Mouse (Mus musculus): ENCODE results near the gene Plcb3. TPM values are rescaled to one million over a fixed set of nuclear protein-coding genes. Genes with fewer than 3 reads are reported as not detected.

The Plcb3 gene
- polyA plus RNA-seq, 1 experiment from 2014 or later = 20.6 TPM

GRCm38 (mm10) chr19:7006892-7007593, 30.8 kb upstream of the Plcb3 start:
- Histone ChIP-seq H3K36me3 (ENCODE audit: control insufficient read depth, insufficient read depth, low read length) (peaks cover 8% of the 10 kb centered on the region; the same call in 1 of the 2 replicates), H3K4me3 (ENCODE audit: low read depth, low read length) (no peak overlapping the region), H3K9ac (ENCODE audit: low read depth, low read length) (no peak overlapping the region), H3K4me1 (replicated peaks; ENCODE audit: control insufficient read depth, insufficient read depth, low read length) (no peaks in the 10 kb centered on the region), H3K27me3 (replicated peaks; ENCODE audit: control insufficient read depth, insufficient read depth, low read length) (no peaks in the 10 kb centered on the region), H3K9me3 (ENCODE audit: control insufficient read depth, low read length) (no peaks in the 10 kb centered on the region), H3K4me2 (no peak overlapping the region), H3K27ac (ENCODE audit: low read depth, low read length) (no peak overlapping the region)
- DNase-seq (ENCODE audit: low spot score) (no peak), ATAC-seq (replicated peaks; ENCODE audit: low FRiP score) (no peak)
- 83% methylated on average over 8 of the region's 9 CpGs for WGBS

- 91% methylated on average over 19 of the region's 19 CpGs for WGBS
- no peak overlapping the region for H3K4me3 ChIP-seq (ENCODE audit: low read depth, low read length)
- H3K4me1 ChIP-seq (replicated peaks; ENCODE audit: control insufficient read depth, insufficient read depth, low read length) = peaks cover 20% of the 10 kb centered on the region
- no peak overlapping the region for H3K27ac ChIP-seq (ENCODE audit: low read depth, low read length)
- peaks cover 37% of the 10 kb centered on the region for H3K36me3 ChIP-seq (ENCODE audit: control insufficient read depth, insufficient read depth, low read length)
- H3K4me2 ChIP-seq = no peak overlapping the region
- H3K9ac ChIP-seq (ENCODE audit: low read depth, low read length) = no peak overlapping the region
- DNase-seq (ENCODE audit: low spot score) (no peak), ATAC-seq (replicated peaks; ENCODE audit: low FRiP score) (no peak)
- no peaks in the 10 kb centered on the region for H3K9me3 ChIP-seq (ENCODE audit: control insufficient read depth, low read length)
- H3K27me3 ChIP-seq (replicated peaks; ENCODE audit: control insufficient read depth, insufficient read depth, low read length) = no peaks in the 10 kb centered on the region
These were observed 23.2 kb upstream of the Plcb3 start for GRCm38 (mm10) chr19:6999360-7000063.

- Histone ChIP-seq H3K4me1 (replicated peaks; ENCODE audit: control insufficient read depth, insufficient read depth, low read length) (peaks cover 26% of the 10 kb centered on the region), H3K36me3 (ENCODE audit: control insufficient read depth, insufficient read depth, low read length) (peaks cover 36% of the 10 kb centered on the region), H3K4me3 (ENCODE audit: low read depth, low read length) (no peak overlapping the region), H3K4me2 (no peak overlapping the region), H3K27me3 (replicated peaks; ENCODE audit: control insufficient read depth, insufficient read depth, low read length) (no peaks in the 10 kb centered on the region), H3K9me3 (ENCODE audit: control insufficient read depth, low read length) (no peaks in the 10 kb centered on the region), H3K27ac (ENCODE audit: low read depth, low read length) (no peak overlapping the region), H3K9ac (ENCODE audit: low read depth, low read length) (no peak overlapping the region)
- WGBS = 86% methylated on average over 9 of the region's 9 CpGs
- DNase-seq (ENCODE audit: low spot score) = no peak
- no peak for ATAC-seq (replicated peaks; ENCODE audit: low FRiP score)
These were observed 21.5 kb upstream of the Plcb3 start for GRCm38 (mm10) chr19:6997721-6998290.

GRCm38 (mm10) chr19:6996006-6996405, 19.7 kb upstream of the Plcb3 start, which contains the start of the genes Nudt22 and Trpt1:
Gene Nudt22, minus strand, starts transcription at chr19:6996117.
Gene Trpt1, plus strand, starts transcription at chr19:6996131.
- H3K9me3 ChIP-seq (ENCODE audit: control insufficient read depth, low read length) = no peaks in the 10 kb centered on the region
- peaks cover 21% of the 10 kb centered on the region for H3K36me3 ChIP-seq (ENCODE audit: control insufficient read depth, insufficient read depth, low read length)
- WGBS = 1% methylated on average over 24 of the region's 24 CpGs
- peak within 1 kb of the TSS; percentile 46; the same call in 1 of the 2 replicates for H3K27ac ChIP-seq (ENCODE audit: low read depth, low read length)
- DNase-seq (ENCODE audit: low spot score) (peak; percentile 83), ATAC-seq (replicated peaks; ENCODE audit: low FRiP score) (peak; percentile 77)
- H3K4me3 ChIP-seq (ENCODE audit: low read depth, low read length) = peak within 1 kb of the TSS; percentile 64
- peak within 1 kb of the TSS; percentile 71 for H3K9ac ChIP-seq (ENCODE audit: low read depth, low read length)
- H3K4me2 ChIP-seq = peak within 1 kb of the TSS; percentile 90
- H3K27me3 ChIP-seq (replicated peaks; ENCODE audit: control insufficient read depth, insufficient read depth, low read length) = no peaks in the 10 kb centered on the region
- H3K4me1 ChIP-seq (replicated peaks; ENCODE audit: control insufficient read depth, insufficient read depth, low read length) = peaks cover 31% of the 10 kb centered on the region

GRCm38 (mm10) chr19:6995255-6995991, 19.2 kb upstream of the Plcb3 start:
- ATAC-seq (replicated peaks; ENCODE audit: low FRiP score) = no peak
- Histone ChIP-seq H3K9me3 (ENCODE audit: control insufficient read depth, low read length) (no peaks in the 10 kb centered on the region), H3K27me3 (replicated peaks; ENCODE audit: control insufficient read depth, insufficient read depth, low read length) (no peaks in the 10 kb centered on the region), H3K4me1 (replicated peaks; ENCODE audit: control insufficient read depth, insufficient read depth, low read length) (peaks cover 31% of the 10 kb centered on the region), H3K4me3 (ENCODE audit: low read depth, low read length) (peak overlapping the region; percentile 64), H3K27ac (ENCODE audit: low read depth, low read length) (no peak overlapping the region), H3K9ac (ENCODE audit: low read depth, low read length) (peak overlapping the region; percentile 71), H3K36me3 (ENCODE audit: control insufficient read depth, insufficient read depth, low read length) (peaks cover 21% of the 10 kb centered on the region), H3K4me2 (peak overlapping the region; percentile 90)
- DNase-seq (ENCODE audit: low spot score) = no peak
- 42% methylated on average over 21 of the region's 21 CpGs for WGBS

- Histone ChIP-seq H3K27ac (ENCODE audit: low read depth, low read length) (no peak overlapping the region), H3K4me1 (replicated peaks; ENCODE audit: control insufficient read depth, insufficient read depth, low read length) (peaks cover 31% of the 10 kb centered on the region), H3K4me3 (ENCODE audit: low read depth, low read length) (peak overlapping the region; percentile 64; the same call in 1 of the 2 replicates), H3K36me3 (ENCODE audit: control insufficient read depth, insufficient read depth, low read length) (peaks cover 14% of the 10 kb centered on the region), H3K27me3 (replicated peaks; ENCODE audit: control insufficient read depth, insufficient read depth, low read length) (no peaks in the 10 kb centered on the region), H3K9ac (ENCODE audit: low read depth, low read length) (peak overlapping the region; percentile 71; the same call in 1 of the 2 replicates), H3K9me3 (ENCODE audit: control insufficient read depth, low read length) (no peaks in the 10 kb centered on the region), H3K4me2 (peak overlapping the region; percentile 90)
- ATAC-seq (replicated peaks; ENCODE audit: low FRiP score) (no peak), DNase-seq (ENCODE audit: low spot score) (no peak)
- 86% methylated on average over 8 of the region's 8 CpGs for WGBS
These were observed 18.2 kb upstream of the Plcb3 start for GRCm38 (mm10) chr19:6994489-6994888.

- Histone ChIP-seq H3K27ac (ENCODE audit: low read depth, low read length) (no peak overlapping the region), H3K36me3 (ENCODE audit: control insufficient read depth, insufficient read depth, low read length) (peaks cover 10% of the 10 kb centered on the region), H3K9ac (ENCODE audit: low read depth, low read length) (no peak overlapping the region), H3K4me2 (no peak overlapping the region), H3K4me1 (replicated peaks; ENCODE audit: control insufficient read depth, insufficient read depth, low read length) (peaks cover 31% of the 10 kb centered on the region), H3K4me3 (ENCODE audit: low read depth, low read length) (no peak overlapping the region), H3K27me3 (replicated peaks; ENCODE audit: control insufficient read depth, insufficient read depth, low read length) (no peaks in the 10 kb centered on the region), H3K9me3 (ENCODE audit: control insufficient read depth, low read length) (no peaks in the 10 kb centered on the region)
- no peak for ATAC-seq (replicated peaks; ENCODE audit: low FRiP score)
- 82% methylated on average over 8 of the region's 8 CpGs for WGBS
- DNase-seq (ENCODE audit: low spot score) = no peak
These were observed 17.7 kb upstream of the Plcb3 start for GRCm38 (mm10) chr19:6994002-6994401.
